Mouse (Mus musculus): ENCODE data around the gene Steap1. TPM values are rescaled to one million over a fixed set of nuclear protein-coding genes. Genes with fewer than 3 reads are reported as not detected.

Steap1 gene
- polyA plus RNA-seq, 1 experiment from 2014 or later: 2.1 TPM

GRCm38 (mm10) chr5:5722217-5722616, 26.9 kb downstream of the Steap1 start:
- ATAC-seq: no peak
- Histone ChIP-seq H3K4me3 (replicated peaks; ENCODE audit: low read length) (no peak overlapping the region), H3K4me1 (replicated peaks; ENCODE audit: control insufficient read depth, insufficient read depth, low read length) (no peaks in the 10 kb centered on the region), H3K27me3 (replicated peaks; ENCODE audit: control insufficient read depth, insufficient read depth, low read length) (no peaks in the 10 kb centered on the region), H3K27ac (ENCODE audit: low read length) (no peak overlapping the region), H3K4me2 (ENCODE audit: low read length) (no peak overlapping the region), H3K36me3 (ENCODE audit: control insufficient read depth, insufficient read depth) (no peaks in the 10 kb centered on the region), H3K9me3 (ENCODE audit: control insufficient read depth, low read length) (no peaks in the 10 kb centered on the region), H3K9ac (replicated peaks; ENCODE audit: low read depth, low read length) (no peak overlapping the region)
- 66% methylated on average over 7 of the region's 7 CpGs for WGBS

- no peak overlapping the region for H3K4me3 ChIP-seq (replicated peaks; ENCODE audit: low read length)
- H3K36me3 ChIP-seq (ENCODE audit: control insufficient read depth, insufficient read depth): no peaks in the 10 kb centered on the region
- H3K27me3 ChIP-seq (replicated peaks; ENCODE audit: control insufficient read depth, insufficient read depth, low read length): no peaks in the 10 kb centered on the region
- no peak overlapping the region for H3K9ac ChIP-seq (replicated peaks; ENCODE audit: low read depth, low read length)
- no peaks in the 10 kb centered on the region for H3K4me1 ChIP-seq (replicated peaks; ENCODE audit: control insufficient read depth, insufficient read depth, low read length)
- 81% methylated on average over 4 of the region's 4 CpGs for WGBS
- ATAC-seq: no peak
- H3K9me3 ChIP-seq (ENCODE audit: control insufficient read depth, low read length): no peaks in the 10 kb centered on the region
- no peak overlapping the region for H3K4me2 ChIP-seq (ENCODE audit: low read length)
- no peak overlapping the region for H3K27ac ChIP-seq (ENCODE audit: low read length)
These were observed 38.1 kb downstream of the Steap1 start for GRCm38 (mm10) chr5:5711032-5711431.

- Histone ChIP-seq H3K9me3 (ENCODE audit: control insufficient read depth, low read length) (no peaks in the 10 kb centered on the region), H3K27ac (ENCODE audit: low read length) (no peak overlapping the region), H3K36me3 (ENCODE audit: control insufficient read depth, insufficient read depth) (no peaks in the 10 kb centered on the region), H3K4me3 (replicated peaks; ENCODE audit: low read length) (no peak overlapping the region), H3K4me2 (ENCODE audit: low read length) (no peak overlapping the region), H3K4me1 (replicated peaks; ENCODE audit: control insufficient read depth, insufficient read depth, low read length) (no peaks in the 10 kb centered on the region), H3K27me3 (replicated peaks; ENCODE audit: control insufficient read depth, insufficient read depth, low read length) (no peaks in the 10 kb centered on the region), H3K9ac (replicated peaks; ENCODE audit: low read depth, low read length) (no peak overlapping the region)
- WGBS: 72% methylated on average over 13 of the region's 13 CpGs
- ATAC-seq: no peak
These were observed 41.5 kb downstream of the Steap1 start for GRCm38 (mm10) chr5:5707341-5708278.

GRCm38 (mm10) chr5:5705019-5705418, 44.1 kb downstream of the Steap1 start:
- WGBS: 55% methylated on average over 2 of the region's 2 CpGs
- ATAC-seq: no peak
- Histone ChIP-seq H3K4me2 (ENCODE audit: low read length) (no peak overlapping the region), H3K27me3 (replicated peaks; ENCODE audit: control insufficient read depth, insufficient read depth, low read length) (no peaks in the 10 kb centered on the region), H3K4me3 (replicated peaks; ENCODE audit: low read length) (no peak overlapping the region), H3K9me3 (ENCODE audit: control insufficient read depth, low read length) (no peaks in the 10 kb centered on the region), H3K9ac (replicated peaks; ENCODE audit: low read depth, low read length) (no peak overlapping the region), H3K27ac (ENCODE audit: low read length) (no peak overlapping the region), H3K36me3 (ENCODE audit: control insufficient read depth, insufficient read depth) (no peaks in the 10 kb centered on the region), H3K4me1 (replicated peaks; ENCODE audit: control insufficient read depth, insufficient read depth, low read length) (no peaks in the 10 kb centered on the region)

GRCm38 (mm10) chr5:5700386-5700785, 48.7 kb downstream of the Steap1 start:
- H3K4me1 ChIP-seq (replicated peaks; ENCODE audit: control insufficient read depth, insufficient read depth, low read length): no peaks in the 10 kb centered on the region
- H3K9me3 ChIP-seq (ENCODE audit: control insufficient read depth, low read length): no peaks in the 10 kb centered on the region
- no peak overlapping the region for H3K9ac ChIP-seq (replicated peaks; ENCODE audit: low read depth, low read length)
- no peak overlapping the region for H3K4me3 ChIP-seq (replicated peaks; ENCODE audit: low read length)
- H3K27me3 ChIP-seq (replicated peaks; ENCODE audit: control insufficient read depth, insufficient read depth, low read length): no peaks in the 10 kb centered on the region
- H3K36me3 ChIP-seq (ENCODE audit: control insufficient read depth, insufficient read depth): no peaks in the 10 kb centered on the region
- ATAC-seq: no peak
- no peak overlapping the region for H3K4me2 ChIP-seq (ENCODE audit: low read length)
- WGBS: 61% methylated on average over 2 of the region's 2 CpGs
- no peak overlapping the region for H3K27ac ChIP-seq (ENCODE audit: low read length)

GRCm38 (mm10) chr5:5698830-5699229, 50.3 kb downstream of the Steap1 start:
- H3K9me3 ChIP-seq (ENCODE audit: control insufficient read depth, low read length): no peaks in the 10 kb centered on the region
- H3K36me3 ChIP-seq (ENCODE audit: control insufficient read depth, insufficient read depth): no peaks in the 10 kb centered on the region
- ATAC-seq: no peak
- no peak overlapping the region for H3K4me3 ChIP-seq (replicated peaks; ENCODE audit: low read length)
- no peak overlapping the region for H3K27ac ChIP-seq (ENCODE audit: low read length)
- H3K9ac ChIP-seq (replicated peaks; ENCODE audit: low read depth, low read length): no peak overlapping the region
- no peak overlapping the region for H3K4me2 ChIP-seq (ENCODE audit: low read length)
- no peaks in the 10 kb centered on the region for H3K27me3 ChIP-seq (replicated peaks; ENCODE audit: control insufficient read depth, insufficient read depth, low read length)
- 71% methylated on average over 3 of the region's 3 CpGs for WGBS
- H3K4me1 ChIP-seq (replicated peaks; ENCODE audit: control insufficient read depth, insufficient read depth, low read length): no peaks in the 10 kb centered on the region

GRCm38 (mm10) chr5:5695401-5695942, 53.7 kb downstream of the Steap1 start:
- no peak overlapping the region for H3K4me3 ChIP-seq (replicated peaks; ENCODE audit: low read length)
- no peaks in the 10 kb centered on the region for H3K36me3 ChIP-seq (ENCODE audit: control insufficient read depth, insufficient read depth)
- H3K4me1 ChIP-seq (replicated peaks; ENCODE audit: control insufficient read depth, insufficient read depth, low read length): 0 out of 2 replicates have a peak, but pooled peaks cover 4% of the 10 kb centered on the region
- no peaks in the 10 kb centered on the region for H3K27me3 ChIP-seq (replicated peaks; ENCODE audit: control insufficient read depth, insufficient read depth, low read length)
- no peak for ATAC-seq
- H3K27ac ChIP-seq (ENCODE audit: low read length): no peak overlapping the region
- H3K9me3 ChIP-seq (ENCODE audit: control insufficient read depth, low read length): no peaks in the 10 kb centered on the region
- no peak overlapping the region for H3K4me2 ChIP-seq (ENCODE audit: low read length)
- no peak overlapping the region for H3K9ac ChIP-seq (replicated peaks; ENCODE audit: low read depth, low read length)
- 93% methylated on average over 5 of the region's 5 CpGs for WGBS

GRCm38 (mm10) chr5:5693956-5694653, 55.0 kb downstream of the Steap1 start, which contains the start of gene Steap2:
TSS of gene Steap2 (minus strand) at chr5:5694578.
- Histone ChIP-seq H3K4me2 (ENCODE audit: low read length) (peak within 1 kb of the TSS; percentile 91), H3K36me3 (ENCODE audit: control insufficient read depth, insufficient read depth) (no peaks in the 10 kb centered on the region), H3K27ac (ENCODE audit: low read length) (no peak within 1 kb of the TSS), H3K4me3 (replicated peaks; ENCODE audit: low read length) (peak within 1 kb of the TSS; percentile 63), H3K27me3 (replicated peaks; ENCODE audit: control insufficient read depth, insufficient read depth, low read length) (no peaks in the 10 kb centered on the region), H3K4me1 (replicated peaks; ENCODE audit: control insufficient read depth, insufficient read depth, low read length) (0 out of 2 replicates have a peak, but pooled peaks cover 4% of the 10 kb centered on the region), H3K9me3 (ENCODE audit: control insufficient read depth, low read length) (no peaks in the 10 kb centered on the region), H3K9ac (replicated peaks; ENCODE audit: low read depth, low read length) (peak within 1 kb of the TSS; percentile 82)
- under 1% methylated on average over 66 of the region's 66 CpGs for WGBS
- peak; percentile 94 for ATAC-seq

GRCm38 (mm10) chr5:5693541-5693955, 55.6 kb downstream of the Steap1 start:
- ATAC-seq: peak; percentile 67
- Histone ChIP-seq H3K9me3 (ENCODE audit: control insufficient read depth, low read length) (no peaks in the 10 kb centered on the region), H3K4me2 (ENCODE audit: low read length) (peak overlapping the region; percentile 91), H3K27ac (ENCODE audit: low read length) (no peak overlapping the region), H3K27me3 (replicated peaks; ENCODE audit: control insufficient read depth, insufficient read depth, low read length) (no peaks in the 10 kb centered on the region), H3K36me3 (ENCODE audit: control insufficient read depth, insufficient read depth) (no peaks in the 10 kb centered on the region), H3K4me3 (replicated peaks; ENCODE audit: low read length) (peak overlapping the region; percentile 63), H3K4me1 (replicated peaks; ENCODE audit: control insufficient read depth, insufficient read depth, low read length) (0 out of 2 replicates have a peak, but pooled peaks cover 4% of the 10 kb centered on the region), H3K9ac (replicated peaks; ENCODE audit: low read depth, low read length) (peak overlapping the region; percentile 82)
- under 1% methylated on average over 29 of the region's 29 CpGs for WGBS
